Mouse (Mus musculus): ENCODE data around the gene Polg.

DNA sequence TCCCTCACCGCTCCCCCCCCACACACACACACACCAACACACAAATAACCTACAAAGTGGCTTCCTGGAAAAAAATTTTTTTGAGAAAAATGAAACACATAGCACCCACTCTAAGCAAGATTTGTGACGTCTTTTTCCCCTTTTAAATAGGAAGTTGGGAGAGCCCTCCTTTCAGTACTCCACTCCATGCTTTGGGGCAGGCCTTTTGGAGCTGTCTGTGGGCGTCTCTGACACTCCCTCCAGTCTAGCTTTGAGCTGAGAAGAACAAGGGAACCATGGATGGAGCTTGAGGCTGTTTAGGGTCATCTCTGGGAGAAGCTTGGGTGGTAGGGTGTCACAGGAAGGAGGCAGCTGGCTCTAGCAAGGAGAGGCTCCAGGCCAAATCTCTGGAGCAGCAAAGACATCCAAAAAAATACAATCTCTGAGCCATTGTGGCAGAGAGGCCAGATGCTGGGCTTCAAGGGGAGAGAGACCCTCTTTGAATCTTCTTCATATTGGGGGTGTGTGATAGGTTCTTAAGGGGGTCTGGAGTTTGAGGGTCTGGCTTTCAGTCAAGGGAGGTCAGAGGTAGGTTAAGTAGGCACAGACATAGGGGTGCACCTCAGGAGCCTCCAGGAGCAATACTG lies 34.6 kb upstream of the Polg start:
- TF ChIP-seq MYOD1 (IDR thresholded peaks at IDR 0.05; ENCODE audit: control insufficient read depth, insufficient read length, low read depth) (no peak), CTCF (IDR thresholded peaks at IDR 0.05; ENCODE audit: control insufficient read depth, insufficient read depth, insufficient read length) (no peak), USF1 (IDR thresholded peaks at IDR 0.05; ENCODE audit: low read depth) (no peak), CEBPB (IDR thresholded peaks at IDR 0.05; ENCODE audit: low read depth) (no peak), MAX (IDR thresholded peaks at IDR 0.05) (no peak)
